Comparison of ENCODE assay signal across 15 mouse cellular contexts in the genomic region with DNA sequence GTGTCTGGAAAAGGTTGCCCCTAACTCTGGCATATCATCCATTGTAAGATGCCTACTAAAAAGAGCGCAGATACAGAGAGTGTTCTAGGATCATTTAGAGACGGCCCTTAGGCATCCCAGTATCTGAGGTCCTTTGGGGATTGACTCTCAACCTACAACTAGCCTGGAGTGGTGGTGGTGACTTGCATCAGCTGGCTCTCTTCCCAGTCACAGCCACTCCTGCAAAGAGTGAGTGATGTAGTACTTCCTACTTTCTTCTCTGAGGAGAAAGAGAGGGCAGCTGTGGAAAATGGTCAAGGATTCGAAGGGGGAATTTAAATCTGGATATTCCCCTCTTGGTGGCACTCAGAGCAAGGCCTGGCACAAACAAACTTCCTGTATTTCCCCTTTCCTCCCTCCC. TPM values are rescaled to one million over a fixed set of nuclear protein-coding genes. Genes with fewer than 3 reads are reported as not detected.
DNase-seq lines count a peak whose midpoint lies in the region; ATAC-seq lines count a peak whose summit lies in the region.
"Had no signal": no experiment of that assay in that cellular context is flagged by ENCODE, and none has a peak within 500 bp of the region (broad histone marks: within the 10 kb centered on the region; RNA-seq: fewer than 3 reads in every experiment).

No protein-coding gene starts in this region.

- no peak overlapping the region for H3K27ac ChIP-seq in intestine, embryonic 15.5 days
- H3K27ac ChIP-seq: hindbrain, embryonic 12.5 days had no signal

- no peaks in the 10 kb centered on the region for H3K36me3 ChIP-seq in intestine, embryonic 15.5 days
- H3K36me3 ChIP-seq: hindbrain, embryonic 12.5 days had no signal

- no peaks in the 10 kb centered on the region for H3K27me3 ChIP-seq in intestine, embryonic 15.5 days (replicated peaks)
- H3K27me3 ChIP-seq: hindbrain, embryonic 12.5 days; megakaryocyte, embryonic 14.5 days had no signal

- no peaks in the 10 kb centered on the region for H3K9me3 ChIP-seq in intestine, embryonic 15.5 days
- H3K9me3 ChIP-seq: hindbrain, embryonic 12.5 days had no signal

- no peak overlapping the region for H3K4me3 ChIP-seq in intestine, embryonic 15.5 days (replicated peaks)
- H3K4me3 ChIP-seq: hindbrain, embryonic 12.5 days; megakaryocyte, embryonic 14.5 days had no signal

- H3K4me1 ChIP-seq in intestine, embryonic 15.5 days (replicated peaks), result peaks cover 6% of the 10 kb centered on the region

- 69% methylated on average over 3 of the region's 3 CpGs for WGBS in intestine, embryonic 15.5 days

- no peak overlapping the region for H3K9ac ChIP-seq in intestine, embryonic 15.5 days
- H3K9ac ChIP-seq: hindbrain, embryonic 12.5 days had no signal

- DNase-seq in heart, postnatal 4 days, result peak; percentile 50
- DNase-seq in heart, adult 11 months, result no peak
- DNase-seq in MN1 (ENCODE audit: low spot score), result peak; percentile 84
- DNase-seq in lung, postnatal 25 days (ENCODE audit: low spot score), result peak; percentile 57
- DNase-seq: cerebellum, postnatal 10 days had no signal

- 0 out of 2 replicates have a peak, but pooled peaks have one; percentile 14 for ATAC-seq in granulocyte monocyte progenitor cell, adult 5-6 weeks (replicated peaks; ENCODE audit: poor library complexity, severe bottlenecking)
- no peak for ATAC-seq in megakaryocyte-erythroid progenitor cell, adult 5-6 weeks (replicated peaks; ENCODE audit: low FRiP score, low TSS enrichment, poor library complexity, severe bottlenecking)
- ATAC-seq in intestine, embryonic 15.5 days, result no peak
- ATAC-seq: CD4-positive, CD25-positive, alpha-beta regulatory T cell, adult 4 months; intestine, postnatal 0 days had no signal

- no peak overlapping the region for H3K4me2 ChIP-seq in intestine, embryonic 15.5 days (replicated peaks)
- H3K4me2 ChIP-seq: hindbrain, embryonic 12.5 days; liver, embryonic 11.5 days had no signal

RNA-seq across cellular contexts. Expression of a gene that starts 59.2 kb away (rescaled TPM):
- 1 to 10 TPM; 1.6 TPM for total RNA-seq in heart, postnatal 4 days (2021)
- total RNA-seq in granulocyte monocyte progenitor cell, adult 5-6 weeks (2014; fragmentation: Nextera tagmentation), result 119 and 127 TPM in 2 replicates
- 38.6 and 72.3 TPM in 2 replicates for total RNA-seq in granulocyte monocyte progenitor cell, adult 5-6 weeks (2017)
- 8.3 and 8.9 TPM in 2 replicates for total RNA-seq in megakaryocyte-erythroid progenitor cell, adult 5-6 weeks (2014; fragmentation: Nextera tagmentation)
- total RNA-seq in megakaryocyte-erythroid progenitor cell, adult 5-6 weeks (2017), result 0.19 and 0.66 TPM in 2 replicates
- polyA plus RNA-seq in intestine, embryonic 15.5 days (2015; fragmentation: Nextera tagmentation; extraction: Ambion mirVana), result 30.2 and 33.3 TPM in 2 replicates
- total RNA-seq: layer of hippocampus, postnatal 14 days; left cerebral cortex, postnatal 36 days had no signal
